Mouse (Mus musculus) kidney, adult 2 months (tissue): ENCODE results near the gene Crybb2. TPM values are rescaled to one million over a fixed set of nuclear protein-coding genes. Genes with fewer than 3 reads are reported as not detected.

Experiments used
- DNase-seq: peaks from one replicate; pipeline ENCODE4 v3.0.0; 2021
- H3K27ac ChIP-seq: fragments of 200-500 bp; 2 replicates; pipeline ENCODE4 v1.5.1; 2012; ENCODE audit warnings: low read depth, low read length, control low read depth, inconsistent platforms; ENCODE audit not compliant: insufficient read depth
- H3K27me3 ChIP-seq: fragments of 200-500 bp; replicated peaks from 2 replicates; pipeline ENCODE4 v1.6.1; 2012; ENCODE audit warnings: mild to moderate bottlenecking, moderate library complexity, low read length, inconsistent platforms; ENCODE audit not compliant: control insufficient read depth, insufficient read depth
- H3K36me3 ChIP-seq: fragments of 200-500 bp; 2 replicates; pipeline ENCODE4 v1.6.1; 2012; ENCODE audit warnings: mild to moderate bottlenecking, moderate library complexity, low read length, inconsistent platforms; ENCODE audit not compliant: control insufficient read depth, insufficient read depth
- H3K4me1 ChIP-seq: fragments of 200-500 bp; 2 replicates; pipeline ENCODE4 v1.6.1; 2011; ENCODE audit warnings: low read length; ENCODE audit not compliant: control insufficient read depth, insufficient read depth
- H3K4me3 ChIP-seq: fragments of 200-500 bp; 2 replicates; pipeline ENCODE4 v1.5.1; 2011; ENCODE audit warnings: mild to moderate bottlenecking, low read depth, low read length, control low read depth; ENCODE audit not compliant: insufficient read depth
- CTCF ChIP-seq: fragments of 200-500 bp; conservative IDR thresholded peaks from 2 replicates; pipeline ENCODE4 v1.5.1; 2011; ENCODE audit warnings: low read depth, mild to moderate bottlenecking, control low read depth, low read length, moderate library complexity, mixed read lengths; ENCODE audit not compliant: insufficient read depth, insufficient read length
- POLR2A ChIP-seq: fragments of 200-500 bp; IDR thresholded peaks from one replicate; pipeline ENCODE4 v1.6.1; 2011; ENCODE audit warnings: low read depth, low read length, control low read depth
- WGBS: fragments of 180-500 bp; shearing (Covaris S2); methylation state at CpG from one replicate; pipeline ENCODE4 v1.1.7; 2018; 5-methylcytosine and 5-hydroxymethylcytosine counted together
- polyA plus RNA-seq: library from polyadenylated mRNA; depleted of rRNA; stranded (reverse); fragments of >200 nt; gene quantifications from 2 replicates; pipeline ENCODE4 v1.2.3, GENCODE M21; 2012

Gene Crybb2
- polyA plus RNA-seq, 1 experiment: not detected

GRCm38 (mm10) chr5:113049876-113050275 lies 20.0 kb downstream of the Crybb2 start:
- no peak overlapping the region for H3K27ac ChIP-seq
- no peak overlapping the region for H3K4me3 ChIP-seq
- H3K4me1 ChIP-seq: no peaks in the 10 kb centered on the region
- no peaks in the 10 kb centered on the region for H3K27me3 ChIP-seq
- no peak for DNase-seq
- no peaks in the 10 kb centered on the region for H3K36me3 ChIP-seq
- TF ChIP-seq POLR2A (no peak), CTCF (no peak)

- DNase-seq: no peak
- Histone ChIP-seq H3K27me3 (no peaks in the 10 kb centered on the region), H3K27ac (no peak overlapping the region), H3K4me3 (no peak overlapping the region), H3K4me1 (no peaks in the 10 kb centered on the region), H3K36me3 (no peaks in the 10 kb centered on the region)
- TF ChIP-seq CTCF (no peak), POLR2A (no peak)
- 94% methylated on average over 10 of the region's 10 CpGs for WGBS
Observed at GRCm38 (mm10) chr5:113045511-113046273, 24.2 kb downstream of the Crybb2 start.

GRCm38 (mm10) chr5:113043531-113043930 lies 26.4 kb downstream of the Crybb2 start:
- no peak for TF ChIP-seq CTCF
- no peak for TF ChIP-seq POLR2A
- no peak overlapping the region for H3K27ac ChIP-seq
- no peaks in the 10 kb centered on the region for H3K27me3 ChIP-seq
- WGBS: 76% methylated on average over 8 of the region's 8 CpGs
- no peaks in the 10 kb centered on the region for H3K4me1 ChIP-seq
- no peak for DNase-seq
- H3K4me3 ChIP-seq: no peak overlapping the region
- no peaks in the 10 kb centered on the region for H3K36me3 ChIP-seq

- no peaks in the 10 kb centered on the region for H3K4me1 ChIP-seq
- TF ChIP-seq POLR2A (no peak), CTCF (no peak)
- H3K27ac ChIP-seq: no peak overlapping the region
- peak; percentile 52 for DNase-seq
- no peaks in the 10 kb centered on the region for H3K27me3 ChIP-seq
- no peak overlapping the region for H3K4me3 ChIP-seq
- WGBS: 19% methylated on average over 5 of the region's 5 CpGs
- H3K36me3 ChIP-seq: no peaks in the 10 kb centered on the region
Observed at GRCm38 (mm10) chr5:113041567-113042071, 28.3 kb downstream of the Crybb2 start.

- Histone ChIP-seq H3K27me3 (no peaks in the 10 kb centered on the region), H3K27ac (no peak overlapping the region), H3K4me1 (no peaks in the 10 kb centered on the region), H3K36me3 (no peaks in the 10 kb centered on the region), H3K4me3 (no peak overlapping the region)
- no peak for DNase-seq
- WGBS: 67% methylated on average over 6 of the region's 6 CpGs
- no peak for TF ChIP-seq POLR2A
- TF ChIP-seq CTCF: no peak
Observed at GRCm38 (mm10) chr5:113040776-113041175, 29.1 kb downstream of the Crybb2 start.

- WGBS: 85% methylated on average over 6 of the region's 6 CpGs
- no peak for DNase-seq
- H3K27ac ChIP-seq: no peak overlapping the region
Observed at GRCm38 (mm10) chr5:113038601-113039000, 31.3 kb downstream of the Crybb2 start.

GRCm38 (mm10) chr5:113035094-113036047 lies 34.5 kb downstream of the Crybb2 start:
- H3K36me3 ChIP-seq: no peaks in the 10 kb centered on the region
- H3K27me3 ChIP-seq: no peaks in the 10 kb centered on the region
- H3K27ac ChIP-seq: no peak overlapping the region
- no peak overlapping the region for H3K4me3 ChIP-seq
- no peaks in the 10 kb centered on the region for H3K4me1 ChIP-seq
- 55% methylated on average over 10 of the region's 10 CpGs for WGBS
- no peak for TF ChIP-seq POLR2A
- TF ChIP-seq CTCF: no peak
- DNase-seq: no peak

More at GRCm38 (mm10) chr5:113038601-113039000, 31.3 kb downstream of the Crybb2 start:
- Histone ChIP-seq H3K4me1 (no peaks in the 10 kb centered on the region), H3K27me3 (no peaks in the 10 kb centered on the region), H3K4me3 (no peak overlapping the region), H3K36me3 (no peaks in the 10 kb centered on the region)
- TF ChIP-seq CTCF (no peak), POLR2A (no peak)
